Mouse (Mus musculus) cerebellum, adult 9-10 months (tissue): ENCODE results near the gene Tnfrsf1a.

Source experiments
- DNase-seq: peaks from one replicate; pipeline ENCODE4 v3.0.0; 2022

Gene Tnfrsf1a

GRCm38 (mm10) chr6:125325337-125325736 is 23.8 kb upstream of the Tnfrsf1a start:
- no peak for DNase-seq

GRCm38 (mm10) chr6:125328243-125328642 is 20.9 kb upstream of the Tnfrsf1a start:
- no peak for DNase-seq

DNA sequence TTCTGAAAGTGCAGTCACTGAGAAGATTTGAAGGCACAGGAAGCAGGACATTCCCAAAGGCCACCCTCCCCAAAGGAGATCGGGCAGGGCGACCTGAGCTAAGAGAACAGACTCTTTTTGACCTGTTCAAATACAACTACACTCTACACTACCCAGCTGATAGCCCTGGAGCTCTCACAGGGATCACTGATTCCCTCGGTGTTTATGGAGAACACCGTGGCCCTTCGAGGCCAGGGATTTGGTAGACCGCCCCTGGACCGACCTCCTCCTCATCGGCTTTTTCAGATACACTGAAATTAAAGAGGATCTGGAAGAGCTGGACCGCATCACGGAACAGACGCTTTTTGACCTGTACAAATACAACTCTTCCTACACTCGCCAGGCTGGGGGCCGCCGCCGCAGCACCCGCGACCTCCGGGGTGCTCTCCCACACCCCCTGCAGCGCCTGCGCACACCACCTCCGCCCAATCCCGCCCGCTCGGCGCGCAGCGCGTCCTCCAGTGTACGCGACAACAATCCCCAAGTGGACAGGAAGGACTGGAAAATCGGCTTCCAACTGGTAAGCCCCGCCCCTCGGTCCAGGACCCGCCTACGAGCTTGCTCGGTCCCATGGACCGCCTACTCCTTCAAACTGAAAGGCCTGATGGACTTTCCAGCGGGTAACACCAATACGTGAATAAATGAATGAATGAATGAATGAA is 18.4 kb upstream of the Tnfrsf1a start:
- DNase-seq, result peak; percentile 29

- DNase-seq, result no peak
These were observed 15.9 kb upstream of the Tnfrsf1a start for GRCm38 (mm10) chr6:125333112-125333899.

- DNase-seq, result no peak
These were observed 14.8 kb upstream of the Tnfrsf1a start for GRCm38 (mm10) chr6:125334356-125334755.

GRCm38 (mm10) chr6:125338791-125339660 is 10.1 kb upstream of the Tnfrsf1a start:
- no peak for DNase-seq

- DNase-seq, result no peak
These were observed 8.9 kb upstream of the Tnfrsf1a start for GRCm38 (mm10) chr6:125340244-125340643.

DNA sequence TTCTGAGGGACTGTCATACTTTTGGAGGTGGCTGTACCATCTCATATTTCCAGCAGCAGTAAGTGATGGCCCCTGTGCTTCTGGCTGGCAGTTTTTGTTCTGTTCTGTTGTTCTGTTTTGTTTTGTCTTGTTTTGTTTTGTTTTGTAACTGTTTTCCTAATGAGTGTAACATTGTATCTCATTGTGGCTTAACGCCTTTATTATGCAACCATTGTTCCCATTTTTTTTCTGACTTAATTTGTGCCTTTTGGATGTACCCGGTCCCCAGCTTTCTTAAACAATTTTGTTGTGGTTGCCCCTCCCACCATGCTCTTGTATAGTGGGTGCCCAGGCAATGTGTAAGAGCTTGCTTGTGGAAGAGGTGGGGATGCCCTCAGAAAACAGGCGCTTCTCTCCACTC is 7.0 kb upstream of the Tnfrsf1a start:
- no peak for DNase-seq

DNA sequence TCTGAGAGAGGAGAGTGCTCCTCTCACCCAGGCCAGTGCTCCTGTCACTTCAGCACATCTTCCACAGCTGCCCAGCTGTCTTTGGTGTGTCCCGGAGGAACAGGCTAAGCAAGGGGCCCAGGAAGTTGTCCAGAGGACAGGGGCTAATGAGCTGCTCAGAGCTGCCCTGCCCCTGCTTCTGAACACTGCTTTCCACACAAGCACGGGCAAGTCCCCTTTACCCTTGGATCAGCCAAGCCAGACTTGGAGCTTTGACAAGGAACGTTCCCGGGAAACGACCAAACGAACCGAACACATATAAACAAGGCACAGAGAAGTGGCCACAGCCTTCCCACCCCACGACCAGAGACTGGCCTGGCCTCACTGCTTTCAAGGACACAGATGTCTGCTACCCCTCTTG is 5.1 kb upstream of the Tnfrsf1a start:
- DNase-seq, result no peak

GRCm38 (mm10) chr6:125344866-125345265 is 4.3 kb upstream of the Tnfrsf1a start:
- no peak for DNase-seq

GRCm38 (mm10) chr6:125345625-125346024 is 3.5 kb upstream of the Tnfrsf1a start:
- DNase-seq, result no peak

- no peak for DNase-seq
These were observed 3.1 kb upstream of the Tnfrsf1a start for GRCm38 (mm10) chr6:125346029-125346428.

DNA sequence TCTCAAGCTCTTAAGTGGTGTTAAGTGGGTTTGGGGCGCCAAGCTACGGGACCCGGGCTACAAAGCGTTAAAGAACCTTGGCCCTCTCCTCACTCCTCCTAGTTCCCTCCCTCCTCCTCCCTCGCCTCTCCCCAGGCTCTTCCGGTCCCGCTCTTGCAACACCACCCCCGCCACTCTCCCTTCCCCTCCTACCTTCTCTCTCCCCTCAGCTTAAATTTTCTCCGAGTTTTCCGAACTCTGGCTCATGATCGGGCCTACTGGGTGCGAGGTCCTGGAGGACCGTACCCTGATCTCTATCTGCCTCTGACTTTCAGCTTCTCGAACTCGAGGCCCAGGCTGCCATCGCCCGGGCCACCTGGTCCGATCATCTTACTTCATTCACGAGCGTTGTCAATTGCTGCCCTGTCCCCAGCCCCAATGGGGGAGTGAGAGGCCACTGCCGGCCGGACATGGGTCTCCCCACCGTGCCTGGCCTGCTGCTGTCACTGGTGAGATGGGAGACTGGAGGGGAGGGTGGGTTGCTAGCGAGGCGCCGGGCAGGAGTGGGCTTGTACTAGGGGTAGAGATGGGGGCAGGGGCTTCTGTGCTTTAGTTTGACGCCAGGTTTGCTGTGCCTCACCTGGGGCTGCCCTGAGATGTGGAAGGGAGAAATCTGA is 541 bp downstream of the Tnfrsf1a start:
- DNase-seq, result no peak

DNA sequence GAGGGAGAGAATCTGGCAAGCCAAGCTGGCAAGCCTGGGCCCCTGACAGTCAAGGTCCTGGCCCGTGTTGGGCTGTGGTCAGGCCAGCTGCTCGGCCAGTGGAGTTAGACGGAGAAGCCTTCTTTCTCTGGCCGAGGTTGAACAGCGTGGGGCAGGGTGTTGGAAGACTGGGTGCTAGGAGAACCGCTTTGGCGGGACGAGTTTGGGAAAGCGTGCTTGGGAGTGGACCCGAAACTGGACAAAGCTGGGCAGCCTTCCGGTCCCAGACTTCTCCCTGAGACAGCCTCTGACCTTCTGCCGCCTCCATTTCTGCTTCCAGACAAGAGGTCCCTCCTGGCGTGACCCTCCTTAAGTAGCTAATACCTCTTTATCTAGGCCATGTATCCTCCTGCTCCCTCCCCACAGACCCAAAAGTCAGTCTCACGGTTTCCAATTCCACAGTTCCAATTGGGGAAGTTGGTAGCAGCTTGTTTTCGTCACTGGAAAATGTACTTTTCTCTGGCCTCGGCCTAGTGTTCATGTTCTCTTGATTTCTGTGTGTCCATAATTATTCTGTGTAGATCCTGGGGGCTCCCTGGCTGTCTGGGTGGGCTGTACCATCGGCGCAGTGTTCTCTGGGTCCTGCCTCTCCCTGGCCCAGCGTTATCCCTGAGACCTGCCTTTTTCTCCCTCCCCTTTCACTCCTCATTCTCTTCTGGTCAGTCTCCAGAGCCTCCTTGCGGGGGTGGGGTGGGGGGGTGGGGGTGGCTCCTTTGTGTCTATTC is 1.3 kb downstream of the Tnfrsf1a start:
- no peak for DNase-seq

DNA sequence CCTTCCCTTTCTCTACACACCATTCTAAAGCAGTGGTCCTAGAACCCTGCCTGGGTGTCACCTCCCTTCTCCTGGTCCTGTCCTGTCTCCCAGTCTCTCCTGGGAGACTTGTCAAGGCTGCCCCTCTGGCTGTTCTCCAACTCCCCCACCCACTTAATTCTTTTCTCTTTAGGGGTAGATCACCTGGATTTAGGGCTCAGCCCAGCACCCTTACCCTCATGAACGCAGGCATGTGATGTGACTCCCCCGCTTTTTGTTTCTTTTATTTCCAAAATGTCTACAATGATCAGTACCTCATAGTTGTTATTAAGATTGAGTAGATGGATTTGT is 1.8 kb downstream of the Tnfrsf1a start:
- no peak for DNase-seq

DNA sequence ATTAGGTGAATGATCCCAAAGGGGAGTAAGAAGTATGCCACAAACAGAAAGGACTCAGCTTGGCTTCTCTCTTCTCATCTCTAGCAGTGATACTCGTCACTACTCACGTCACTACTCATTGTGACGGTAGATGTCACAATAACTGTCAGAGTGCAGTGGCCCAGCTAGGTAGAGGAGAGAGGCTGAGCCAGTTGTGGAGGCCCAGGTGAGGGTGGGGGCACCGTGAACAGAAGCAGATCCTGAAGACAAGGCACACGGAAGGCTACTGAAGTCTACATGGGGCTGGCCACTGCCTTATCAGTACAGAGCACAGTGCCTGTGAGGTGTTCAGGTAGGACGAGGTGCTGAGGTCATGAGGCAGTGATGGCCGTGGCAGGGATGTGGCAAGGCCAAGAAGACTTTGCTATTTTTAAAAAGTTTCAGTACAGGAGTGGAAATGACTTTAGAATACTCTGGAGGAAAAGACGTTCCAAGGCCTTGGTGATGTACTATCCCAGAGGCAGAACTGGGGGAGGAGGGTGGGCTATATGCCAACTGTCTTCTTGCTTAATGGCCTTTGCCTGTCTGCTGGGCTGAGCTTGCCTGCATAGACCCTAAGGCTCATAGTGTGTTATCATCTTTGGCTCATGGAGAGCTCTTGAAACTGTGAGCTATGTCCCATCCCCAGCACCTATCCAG is 2.3 kb downstream of the Tnfrsf1a start:
- DNase-seq, result no peak

DNA sequence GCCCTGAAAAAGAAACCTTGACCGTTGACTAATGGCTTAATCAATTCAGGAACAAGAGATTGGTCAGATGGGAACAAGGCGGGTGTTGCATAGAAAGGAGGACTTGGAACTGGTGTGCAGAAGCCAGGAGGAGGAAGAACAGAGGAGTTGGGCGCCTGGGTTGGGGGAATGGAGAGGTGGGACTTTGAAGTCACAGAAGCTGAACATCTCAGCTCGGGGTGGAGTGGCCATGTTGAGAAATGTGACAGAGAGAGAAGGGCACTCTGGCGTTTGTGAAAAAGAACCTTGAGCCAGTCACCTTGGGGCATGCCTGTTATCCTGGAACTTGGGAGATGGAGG is 2.9 kb downstream of the Tnfrsf1a start:
- DNase-seq, result no peak

GRCm38 (mm10) chr6:125352811-125353210 is 3.6 kb downstream of the Tnfrsf1a start:
- no peak for DNase-seq

GRCm38 (mm10) chr6:125353221-125353620 is 4.1 kb downstream of the Tnfrsf1a start:
- DNase-seq, result no peak

DNA sequence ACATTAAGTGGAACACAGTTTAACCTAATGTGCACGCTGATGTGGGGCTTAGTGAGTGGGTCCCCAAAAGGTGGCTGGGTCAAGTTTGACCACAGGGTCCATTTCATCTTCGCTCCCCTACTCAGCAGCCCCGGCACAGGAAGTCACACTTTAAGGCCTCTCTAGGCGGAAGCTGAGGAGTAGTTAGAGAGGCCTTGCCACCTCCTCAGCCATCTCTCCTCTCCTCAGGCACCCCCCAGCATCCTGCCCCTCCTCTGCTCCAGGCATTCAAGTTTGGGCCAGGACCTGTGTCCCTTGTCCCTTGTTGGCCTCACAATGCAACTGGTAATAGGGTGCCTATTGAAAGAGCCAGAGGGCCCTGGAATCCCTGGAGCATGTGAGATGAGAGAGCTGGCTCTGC is 4.5 kb downstream of the Tnfrsf1a start:
- no peak for DNase-seq

DNA sequence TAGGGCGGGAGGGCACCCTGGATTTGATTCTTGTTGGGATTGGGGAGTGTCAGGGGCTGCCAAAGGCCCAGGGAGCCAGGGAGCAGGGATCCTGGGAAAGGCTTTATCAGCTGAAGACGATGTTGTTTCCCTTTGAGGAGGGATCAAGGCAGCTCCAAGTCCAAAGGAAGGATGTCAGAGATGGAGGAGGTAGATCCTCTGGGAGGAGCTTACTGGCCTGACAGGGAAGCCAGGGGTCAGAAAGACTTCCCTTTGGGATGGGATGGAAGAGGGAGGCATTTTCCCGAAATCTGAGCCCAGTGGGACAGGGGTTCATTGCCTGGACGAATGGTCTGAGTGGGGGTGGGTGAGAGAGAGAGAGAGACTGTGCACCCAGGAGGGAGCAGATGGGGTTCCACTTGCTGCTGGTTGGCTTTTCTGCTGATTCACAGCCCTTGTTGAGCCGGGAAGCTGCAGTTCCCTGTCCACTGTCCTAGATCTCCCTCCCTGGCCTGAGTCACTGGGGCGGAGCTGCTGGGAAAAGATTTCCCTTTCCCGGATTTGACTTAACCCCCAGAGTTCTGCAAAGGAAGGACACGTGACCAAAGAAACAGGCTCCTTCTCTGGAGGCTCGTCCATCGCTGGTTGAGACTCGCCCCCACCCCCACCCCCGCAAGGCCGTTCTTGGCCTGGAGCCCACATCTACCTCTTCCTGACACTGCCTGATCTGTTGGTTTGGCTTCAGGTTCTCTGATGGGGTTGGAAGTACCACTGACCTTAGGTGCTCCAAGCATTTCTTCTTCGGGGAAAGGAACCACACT is 5.4 kb downstream of the Tnfrsf1a start:
- no peak for DNase-seq
